Mouse (Mus musculus): Measurements from ENCODE around the gene Esr2. TPM values are rescaled to one million over a fixed set of nuclear protein-coding genes. Genes with fewer than 3 reads are reported as not detected.

The Esr2 gene
- polyA plus RNA-seq, 1 experiment, result 0.17 TPM

DNA sequence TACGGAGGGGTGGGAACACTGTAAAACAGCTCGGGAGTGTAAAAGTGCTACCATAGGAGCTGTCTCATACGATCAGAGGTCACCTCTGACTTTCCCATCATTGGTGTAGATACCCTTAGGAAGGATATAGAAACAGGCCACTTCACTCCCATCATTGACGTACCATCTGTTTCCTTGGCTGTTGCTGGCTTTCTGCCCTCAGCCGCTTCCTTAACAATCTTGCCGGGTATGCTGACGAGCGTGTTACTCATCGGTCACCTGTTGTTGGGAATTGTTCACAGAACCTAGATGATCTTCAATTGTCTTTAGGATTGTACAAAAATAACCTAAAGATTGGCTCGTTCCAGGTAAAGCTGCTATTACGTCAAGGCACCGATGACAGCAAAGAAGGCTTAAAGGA, 74.4 kb downstream of the Esr2 start:
- WGBS, result 91% methylated on average over 12 of the region's 12 CpGs
- Histone ChIP-seq H3K27ac (ENCODE audit: insufficient read depth, low read depth, low read length) (no peak overlapping the region), H3K36me3 (ENCODE audit: control insufficient read depth, insufficient read depth, low read length) (peaks cover 11% of the 10 kb centered on the region), H3K4me3 (ENCODE audit: insufficient read depth, low read depth, low read length) (no peak overlapping the region), H3K4me1 (ENCODE audit: control insufficient read depth, insufficient read depth, low read length) (no peaks in the 10 kb centered on the region), H3K27me3 (replicated peaks; ENCODE audit: control insufficient read depth, insufficient read depth, low read length) (no peaks in the 10 kb centered on the region)
- DNase-seq, result no peak
- TF ChIP-seq CTCF (conservative IDR thresholded peaks at IDR 0.05; ENCODE audit: insufficient read depth, insufficient read length, low read depth, low read length) (no peak), POLR2A (IDR thresholded peaks at IDR 0.05; ENCODE audit: low read depth, low read length) (no peak)

DNA sequence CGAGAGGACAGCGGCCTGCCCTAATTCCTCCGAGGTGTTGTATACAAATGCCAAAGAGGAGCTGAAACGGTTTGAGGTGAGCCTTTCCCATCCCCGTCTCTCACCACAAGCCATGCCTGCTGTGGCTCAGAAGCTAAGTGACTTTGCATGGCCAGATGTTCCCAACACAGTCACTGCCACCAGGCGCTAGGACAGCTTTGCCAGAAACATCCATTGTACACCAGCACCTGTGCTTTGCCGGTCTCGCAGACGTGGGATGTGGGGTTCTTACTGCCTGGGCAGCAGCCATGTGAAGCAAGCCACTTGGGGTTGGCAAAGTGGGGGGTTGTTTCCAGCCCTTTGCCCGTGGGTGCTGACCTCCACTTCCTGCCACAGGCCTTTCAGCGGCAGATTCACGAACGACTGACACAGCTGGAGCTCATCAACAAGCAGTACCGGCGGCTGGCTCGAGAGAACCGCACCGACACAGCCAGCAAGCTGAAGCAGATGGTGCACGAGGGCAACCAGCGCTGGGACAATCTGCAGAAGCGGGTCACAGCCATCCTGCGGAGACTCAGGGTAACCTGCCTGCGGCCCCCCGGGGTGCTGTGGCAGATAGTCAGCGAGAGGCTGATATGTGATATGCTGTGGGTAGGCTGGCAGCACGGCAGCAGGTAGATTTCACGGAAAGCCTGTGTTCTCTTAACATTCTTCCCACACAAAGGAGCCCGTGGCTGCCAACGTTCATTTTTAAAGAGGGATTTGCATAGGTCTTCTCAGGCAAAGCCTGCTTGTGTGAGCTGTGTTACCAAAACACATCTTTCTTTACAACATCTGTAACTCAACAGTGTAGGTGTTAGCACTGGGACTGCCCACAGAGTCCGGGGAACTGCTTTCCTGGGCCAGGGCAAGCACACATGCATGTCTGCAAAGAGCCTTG, 81.7 kb downstream of the Esr2 start:
- peak; percentile 38 for DNase-seq
- TF ChIP-seq POLR2A (IDR thresholded peaks at IDR 0.05; ENCODE audit: low read depth, low read length) (no peak), CTCF (conservative IDR thresholded peaks at IDR 0.05; ENCODE audit: insufficient read depth, insufficient read length, low read depth, low read length) (no peak)
- Histone ChIP-seq H3K4me1 (ENCODE audit: control insufficient read depth, insufficient read depth, low read length) (no peaks in the 10 kb centered on the region), H3K36me3 (ENCODE audit: control insufficient read depth, insufficient read depth, low read length) (peaks cover 3% of the 10 kb centered on the region), H3K27ac (ENCODE audit: insufficient read depth, low read depth, low read length) (no peak overlapping the region), H3K4me3 (ENCODE audit: insufficient read depth, low read depth, low read length) (no peak overlapping the region), H3K27me3 (replicated peaks; ENCODE audit: control insufficient read depth, insufficient read depth, low read length) (no peaks in the 10 kb centered on the region)
- WGBS, result 62% methylated on average over 30 of the region's 30 CpGs

DNA sequence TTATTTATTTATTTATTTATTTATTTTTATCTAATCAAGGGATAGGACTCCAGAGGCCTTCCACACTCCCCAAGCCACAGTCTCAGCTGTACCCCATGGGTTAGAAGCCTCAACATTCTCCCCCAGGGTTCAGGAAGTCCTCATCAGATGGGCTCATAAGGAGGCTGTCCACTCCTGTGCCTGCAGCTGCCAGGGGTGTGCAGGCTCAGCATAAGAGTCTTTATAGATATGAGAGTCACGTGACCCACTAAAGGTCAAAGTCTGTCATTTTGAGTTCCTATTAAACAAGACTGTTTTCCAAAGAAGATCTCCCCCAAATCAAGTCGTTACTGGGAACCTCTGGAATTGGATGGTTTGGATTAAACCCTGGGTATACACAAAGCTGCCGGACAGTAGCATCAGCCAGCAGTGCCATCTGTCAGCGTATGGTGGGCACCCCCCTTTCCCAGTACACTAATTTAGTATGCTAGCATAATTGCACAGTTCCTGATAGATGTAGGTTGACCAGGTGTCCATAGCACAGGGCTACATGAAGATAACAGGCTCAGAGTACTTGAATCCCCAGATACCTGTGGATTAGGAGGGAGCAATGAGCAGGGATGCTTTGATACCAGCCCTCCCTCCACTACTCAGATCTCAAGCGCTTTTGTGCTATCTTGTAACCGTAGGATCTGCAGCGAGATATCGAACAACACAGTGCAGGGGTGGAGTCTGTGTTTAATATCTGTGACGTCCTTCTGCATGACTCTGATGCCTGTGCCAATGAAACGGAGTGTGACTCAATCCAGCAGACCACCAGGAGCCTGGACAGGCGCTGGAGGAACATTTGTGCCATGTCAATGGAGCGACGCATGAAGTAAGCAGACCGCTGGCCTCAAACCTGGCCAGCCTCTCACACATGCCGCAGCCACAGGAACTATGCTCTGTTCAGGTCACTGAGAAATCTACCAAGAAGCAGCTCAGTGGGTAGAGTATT, 83.2 kb downstream of the Esr2 start:
- DNase-seq, result no peak
- Histone ChIP-seq H3K4me1 (ENCODE audit: control insufficient read depth, insufficient read depth, low read length) (no peaks in the 10 kb centered on the region), H3K27ac (ENCODE audit: insufficient read depth, low read depth, low read length) (no peak overlapping the region), H3K36me3 (ENCODE audit: control insufficient read depth, insufficient read depth, low read length) (peaks cover 3% of the 10 kb centered on the region), H3K27me3 (replicated peaks; ENCODE audit: control insufficient read depth, insufficient read depth, low read length) (no peaks in the 10 kb centered on the region), H3K4me3 (ENCODE audit: insufficient read depth, low read depth, low read length) (no peak overlapping the region)
- TF ChIP-seq CTCF (conservative IDR thresholded peaks at IDR 0.05; ENCODE audit: insufficient read depth, insufficient read length, low read depth, low read length), result no peak
- TF ChIP-seq POLR2A (IDR thresholded peaks at IDR 0.05; ENCODE audit: low read depth, low read length), result no peak
- 78% methylated on average over 15 of the region's 15 CpGs for WGBS

DNA sequence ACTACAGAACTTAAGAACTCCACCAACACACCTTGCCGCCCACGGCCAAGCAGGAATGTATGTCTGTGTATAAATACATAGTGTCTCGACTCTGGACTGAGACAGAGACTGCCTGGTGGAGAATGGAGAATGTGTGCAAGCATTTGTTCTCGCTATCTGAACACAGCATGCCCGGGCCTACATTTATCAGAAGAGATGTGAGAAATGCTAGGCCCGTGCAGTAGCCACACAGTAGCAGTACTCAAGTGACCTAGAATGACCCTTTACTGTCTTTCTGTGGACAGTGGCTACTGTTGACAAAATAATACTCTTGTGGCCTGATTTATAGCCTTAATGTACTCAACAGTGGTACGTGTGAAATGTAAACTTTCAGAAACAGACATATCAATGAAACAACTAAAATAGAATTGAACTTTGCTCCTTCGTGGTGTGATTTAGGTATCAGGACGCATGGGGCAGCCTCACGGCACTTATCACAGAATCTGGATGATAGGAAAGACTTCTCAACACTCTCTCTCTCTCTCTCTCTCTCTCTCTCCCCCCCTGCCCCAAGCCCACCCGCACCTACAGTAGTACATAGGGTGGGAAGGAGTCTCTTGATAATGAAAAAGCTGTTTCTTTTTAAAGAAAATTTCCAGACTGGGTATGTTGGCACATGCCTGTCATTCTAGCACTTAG, 84.1 kb downstream of the Esr2 start:
- Histone ChIP-seq H3K36me3 (ENCODE audit: control insufficient read depth, insufficient read depth, low read length) (peaks cover 3% of the 10 kb centered on the region), H3K4me3 (ENCODE audit: insufficient read depth, low read depth, low read length) (no peak overlapping the region), H3K4me1 (ENCODE audit: control insufficient read depth, insufficient read depth, low read length) (no peaks in the 10 kb centered on the region), H3K27ac (ENCODE audit: insufficient read depth, low read depth, low read length) (no peak overlapping the region), H3K27me3 (replicated peaks; ENCODE audit: control insufficient read depth, insufficient read depth, low read length) (no peaks in the 10 kb centered on the region)
- DNase-seq, result no peak
- TF ChIP-seq CTCF (conservative IDR thresholded peaks at IDR 0.05; ENCODE audit: insufficient read depth, insufficient read length, low read depth, low read length) (no peak), POLR2A (IDR thresholded peaks at IDR 0.05; ENCODE audit: low read depth, low read length) (no peak)
- 88% methylated on average over 11 of the region's 11 CpGs for WGBS

DNA sequence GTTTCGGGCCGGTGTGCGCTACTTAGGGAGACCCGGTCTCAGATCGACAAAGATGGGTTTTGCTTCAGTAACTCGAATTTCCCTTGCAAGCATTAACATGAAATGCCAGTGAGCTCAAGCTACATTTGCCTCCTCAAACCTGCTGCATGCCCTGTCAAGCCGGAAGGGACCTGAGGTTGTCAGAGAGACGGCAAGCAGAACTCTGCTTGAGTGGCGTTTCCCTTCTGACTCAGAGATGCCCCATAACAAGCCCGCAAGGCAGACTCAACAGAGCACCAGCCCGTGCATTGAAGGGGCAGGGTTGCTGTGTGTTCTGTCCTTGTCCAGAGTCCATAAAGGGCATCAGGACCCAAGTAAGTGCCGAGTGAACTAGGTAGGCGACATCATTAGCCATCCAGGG, 90.0 kb downstream of the Esr2 start:
- no peak for DNase-seq
- 61% methylated on average over 13 of the region's 13 CpGs for WGBS
- no peaks in the 10 kb centered on the region for H3K4me1 ChIP-seq (ENCODE audit: control insufficient read depth, insufficient read depth, low read length)
- no peaks in the 10 kb centered on the region for H3K27me3 ChIP-seq (replicated peaks; ENCODE audit: control insufficient read depth, insufficient read depth, low read length)
- H3K27ac ChIP-seq (ENCODE audit: insufficient read depth, low read depth, low read length), result no peak overlapping the region
- TF ChIP-seq POLR2A (IDR thresholded peaks at IDR 0.05; ENCODE audit: low read depth, low read length) (no peak), CTCF (conservative IDR thresholded peaks at IDR 0.05; ENCODE audit: insufficient read depth, insufficient read length, low read depth, low read length) (no peak)
- H3K4me3 ChIP-seq (ENCODE audit: insufficient read depth, low read depth, low read length), result no peak overlapping the region
- H3K36me3 ChIP-seq (ENCODE audit: control insufficient read depth, insufficient read depth, low read length), result peaks cover 1% of the 10 kb centered on the region; the same call in 1 of the 2 replicates

DNA sequence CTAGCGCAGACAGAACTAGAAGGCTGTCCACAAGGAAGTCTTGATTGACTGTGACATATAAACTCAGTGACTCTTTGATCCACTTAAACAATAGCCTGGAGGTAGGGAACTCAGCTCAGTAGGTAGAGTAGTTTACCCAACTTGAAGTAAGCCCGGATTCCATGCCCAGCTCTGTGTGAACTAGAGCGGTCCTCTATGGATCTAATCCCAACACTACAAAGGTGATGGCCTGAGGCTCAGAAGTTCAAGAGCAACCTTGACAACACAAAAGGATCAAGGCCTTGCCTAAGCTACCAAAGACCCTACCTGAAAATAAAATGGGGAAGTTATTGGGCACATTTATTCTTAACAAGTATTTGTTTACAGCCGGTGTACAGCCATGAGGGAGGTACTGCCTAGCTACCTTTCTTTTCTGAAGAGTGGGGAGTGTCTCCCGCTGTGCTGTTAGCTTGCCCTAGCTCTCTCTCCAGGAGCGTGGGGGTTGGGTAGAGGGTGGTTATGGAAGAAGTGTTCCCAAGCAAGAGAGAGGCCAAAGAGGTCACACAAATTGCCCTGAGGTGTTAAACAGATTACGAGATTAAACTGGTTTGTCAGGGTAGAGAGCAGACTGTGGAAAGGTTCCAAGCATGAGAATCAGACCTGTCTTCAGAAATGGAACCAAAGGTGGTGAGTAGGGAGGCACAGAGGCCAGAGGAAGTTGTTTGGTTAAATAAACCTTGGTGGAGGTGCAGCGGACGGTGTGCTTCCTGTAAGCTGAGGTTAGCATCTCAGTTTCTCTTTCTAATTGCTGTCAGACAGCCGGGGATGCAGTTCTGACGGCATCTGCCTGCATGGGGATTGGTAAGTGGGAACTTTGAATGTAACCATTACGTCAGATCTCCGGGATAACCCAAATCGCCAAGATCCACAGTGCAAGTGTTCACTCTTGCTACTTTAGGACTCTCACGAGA, 90.8 kb downstream of the Esr2 start:
- H3K4me3 ChIP-seq (ENCODE audit: insufficient read depth, low read depth, low read length), result no peak overlapping the region
- H3K27ac ChIP-seq (ENCODE audit: insufficient read depth, low read depth, low read length), result peak overlapping the region; percentile 27; the same call in 1 of the 2 replicates
- peak; percentile 53 for DNase-seq

More for the DNA sequence above, 90.8 kb downstream of the Esr2 start:
- no peaks in the 10 kb centered on the region for H3K4me1 ChIP-seq (ENCODE audit: control insufficient read depth, insufficient read depth, low read length)
- whole genome bisulfite sequencing, result 64% methylated on average over 15 of the region's 15 CpGs
- H3K27me3 ChIP-seq (replicated peaks; ENCODE audit: control insufficient read depth, insufficient read depth, low read length), result no peaks in the 10 kb centered on the region
- TF ChIP-seq CTCF (conservative IDR thresholded peaks at IDR 0.05; ENCODE audit: insufficient read depth, insufficient read length, low read depth, low read length), result no peak
- TF ChIP-seq POLR2A (IDR thresholded peaks at IDR 0.05; ENCODE audit: low read depth, low read length), result no peak
- H3K36me3 ChIP-seq (ENCODE audit: control insufficient read depth, insufficient read depth, low read length), result peaks cover 3% of the 10 kb centered on the region; the same call in 1 of the 2 replicates

Measured in kidney, adult 2 months (tissue).